Mouse (Mus musculus) A20 (cell line): ENCODE results near the gene Pgls.

Experiments used
- DNase-seq: peaks from one replicate; pipeline ENCODE4 v3.0.0-alpha.2; 2011; ENCODE audit warnings: low read depth, low spot score

The Pgls gene

GRCm38 (mm10) chr8:71637149-71638095 lies 45.4 kb downstream of the Pgls start:
- DNase-seq, result no peak

GRCm38 (mm10) chr8:71638321-71638720 lies 46.3 kb downstream of the Pgls start:
- DNase-seq, result no peak

- no peak for DNase-seq
Observed at GRCm38 (mm10) chr8:71639318-71639717, 47.3 kb downstream of the Pgls start.

- no peak for DNase-seq
Observed at GRCm38 (mm10) chr8:71645510-71645909, 53.5 kb downstream of the Pgls start.
